Mouse (Mus musculus) left cerebral cortex, adult 8-10 months (tissue): ENCODE results near the gene Hsbp1. TPM values are rescaled to one million over a fixed set of nuclear protein-coding genes. Genes with fewer than 3 reads are reported as not detected.
A peak's percentile ranks its signal among the peaks of the same experiment; 100 is the strongest.
"Not testable (repeated sequence)": the region's sequence is repeated elsewhere in the genome, so short reads cannot be mapped to it uniquely, and the experiment has no call there.

ENCODE experiments used
- DNase-seq, 2 experiments: peaks; one replicate each; pipeline ENCODE4 v3.0.0; 2022; ENCODE audit warnings: low spot score in 2 of 2
- total RNA-seq, 4 experiments: library from RNA; stranded (reverse); gene quantifications; 2 replicates each; pipeline ENCODE4 v1.2.4; 2022

The Hsbp1 gene
- 100 to 1,000 TPM; 313 to 317 (median 316) TPM for total RNA-seq

GRCm38 (mm10) chr8:119344190-119344856 is at the start of gene Hsbp1:
Gene Hsbp1 (plus strand): TSS chr8:119344488.
- DNase-seq, result peak; percentile 94 to 97

- DNase-seq, result no peak
Observed at GRCm38 (mm10) chr8:119295477-119295876, 48.8 kb upstream of the Hsbp1 start.

- DNase-seq, result peak in 1 of 2 experiments; percentile 30
Observed at GRCm38 (mm10) chr8:119297752-119298151, 46.5 kb upstream of the Hsbp1 start.

GRCm38 (mm10) chr8:119300335-119300734 is 44.0 kb upstream of the Hsbp1 start:
- no peak for DNase-seq

- peak in 1 of 2 experiments; percentile 31 for DNase-seq
Observed at GRCm38 (mm10) chr8:119304196-119304595, 40.1 kb upstream of the Hsbp1 start.

GRCm38 (mm10) chr8:119311412-119311811 is 32.9 kb upstream of the Hsbp1 start:
- no peak for DNase-seq

GRCm38 (mm10) chr8:119323215-119323614 is 21.1 kb upstream of the Hsbp1 start:
- DNase-seq, result no peak

GRCm38 (mm10) chr8:119339546-119339945 is 4.7 kb upstream of the Hsbp1 start:
- DNase-seq, result no peak

- no peak for DNase-seq
Observed at GRCm38 (mm10) chr8:119343606-119344005, 682 bp upstream of the Hsbp1 start.

GRCm38 (mm10) chr8:119345029-119345682 is 868 bp downstream of the Hsbp1 start:
- no peak for DNase-seq

- no peak for DNase-seq
Observed at GRCm38 (mm10) chr8:119345683-119346075, 1.4 kb downstream of the Hsbp1 start.

GRCm38 (mm10) chr8:119351647-119352046 is 7.4 kb downstream of the Hsbp1 start:
- no peak for DNase-seq

- DNase-seq, result no peak
Observed at GRCm38 (mm10) chr8:119352977-119353658, 8.8 kb downstream of the Hsbp1 start.

GRCm38 (mm10) chr8:119353659-119354023 is 9.4 kb downstream of the Hsbp1 start:
- no peak for DNase-seq

- DNase-seq, result not testable (repeated sequence)
Observed at GRCm38 (mm10) chr8:119356631-119357030, 12.3 kb downstream of the Hsbp1 start.

- no peak for DNase-seq
Observed at GRCm38 (mm10) chr8:119358175-119358574, 13.9 kb downstream of the Hsbp1 start.

- DNase-seq, result no peak
Observed at GRCm38 (mm10) chr8:119358836-119359235, 14.5 kb downstream of the Hsbp1 start.

- no peak for DNase-seq
Observed at GRCm38 (mm10) chr8:119360686-119361295, 16.5 kb downstream of the Hsbp1 start.

GRCm38 (mm10) chr8:119374716-119375115 is 30.4 kb downstream of the Hsbp1 start:
- DNase-seq, result not testable (repeated sequence)

- DNase-seq, result no peak
Observed at GRCm38 (mm10) chr8:119378476-119378875, 34.2 kb downstream of the Hsbp1 start.

- no peak for DNase-seq
Observed at GRCm38 (mm10) chr8:119380619-119381018, 36.3 kb downstream of the Hsbp1 start.

GRCm38 (mm10) chr8:119384478-119384877 is 40.2 kb downstream of the Hsbp1 start:
- peak; percentile 33 to 65 for DNase-seq
